Mouse (Mus musculus) kidney, adult 18-20 months (tissue): Measurements from ENCODE around the gene Gm21293.
"Not testable (repeated sequence)": the region's sequence is repeated elsewhere in the genome, so short reads cannot be mapped to it uniquely, and the experiment has no call there.

Experiments used
- DNase-seq: peaks from one replicate; pipeline ENCODE4 v3.0.0; 2021

Gene Gm21293

GRCm38 (mm10) chr10:104142687-104143086 is at the start of gene Gm21293:
Gene Gm21293 (plus strand): TSS chr10:104142987.
- not testable (repeated sequence) for DNase-seq

GRCm38 (mm10) chr10:104110044-104110443 is 32.7 kb upstream of the Gm21293 start:
- no peak for DNase-seq

- DNase-seq = no peak
Measured at GRCm38 (mm10) chr10:104118312-104118711, 24.5 kb upstream of the Gm21293 start.

GRCm38 (mm10) chr10:104151197-104151596 is 8.4 kb downstream of the Gm21293 start, which contains the start of gene Gm6763:
Gene Gm6763 (plus strand): TSS chr10:104151497.
- not testable (repeated sequence) for DNase-seq

GRCm38 (mm10) chr10:104159706-104160105 is 16.9 kb downstream of the Gm21293 start, which contains the start of gene Gm8764:
Gene Gm8764 (plus strand): TSS chr10:104160006.
- DNase-seq = not testable (repeated sequence)

- not testable (repeated sequence) for DNase-seq
Measured at GRCm38 (mm10) chr10:104168215-104168614, 25.4 kb downstream of the Gm21293 start, which contains the start of gene Gm21304. Gene Gm21304 (plus strand): TSS chr10:104168515.

GRCm38 (mm10) chr10:104176724-104177123 is 33.9 kb downstream of the Gm21293 start, which contains the start of gene Gm21312:
Gene Gm21312 (plus strand): TSS chr10:104177024.
- DNase-seq = not testable (repeated sequence)

GRCm38 (mm10) chr10:104185233-104185632 is 42.4 kb downstream of the Gm21293 start, which contains the start of gene Gm20765:
Gene Gm20765 (plus strand): TSS chr10:104185533.
- DNase-seq = not testable (repeated sequence)

GRCm38 (mm10) chr10:104193742-104194141 is 51.0 kb downstream of the Gm21293 start, which contains the start of gene Gm4340:
Gene Gm4340 (plus strand): TSS chr10:104194042.
- DNase-seq = not testable (repeated sequence)
